Mouse (Mus musculus): ENCODE results near the gene Zfp106. TPM values are rescaled to one million over a fixed set of nuclear protein-coding genes. Genes with fewer than 3 reads are reported as not detected.

Gene Zfp106
- polyA plus RNA-seq, 1 experiment from 2014 or later: 50.8 TPM

DNA sequence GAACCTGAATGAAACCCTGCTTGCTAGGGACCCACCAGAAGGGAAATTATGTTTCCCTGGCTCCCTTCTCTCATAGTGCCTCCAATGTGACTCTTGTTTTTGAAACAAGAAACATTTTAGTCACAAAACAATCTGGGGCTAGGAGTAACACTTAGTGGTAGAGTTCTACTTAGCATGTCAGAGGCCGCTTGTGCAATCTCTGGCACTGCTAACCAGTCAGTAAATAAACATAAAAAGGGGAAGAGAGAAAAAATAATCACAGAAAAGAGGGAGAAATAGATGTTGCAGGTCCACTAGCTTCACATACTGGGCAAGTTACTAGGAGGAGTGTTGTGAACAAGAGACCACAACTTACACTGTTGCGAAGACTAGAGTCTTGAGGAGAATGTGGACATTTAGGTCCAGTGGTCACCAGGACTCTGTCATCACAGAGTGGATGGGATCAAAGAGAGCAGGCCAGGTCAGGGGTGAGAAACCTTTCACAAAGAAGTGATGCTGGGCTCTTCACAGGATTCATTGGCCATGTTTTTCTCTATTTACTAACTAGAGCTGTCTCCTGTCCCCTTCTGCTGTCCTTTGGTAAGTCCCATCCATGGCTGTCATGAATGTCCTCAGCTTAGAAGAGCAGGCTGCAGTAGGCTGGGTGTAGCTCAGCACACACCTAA lies 98.8 kb downstream of the Zfp106 start:
- ATAC-seq (replicated peaks): no peak
- WGBS: 90% methylated on average over 2 of the region's 2 CpGs
- H3K4me2 ChIP-seq (replicated peaks): no peak overlapping the region

DNA sequence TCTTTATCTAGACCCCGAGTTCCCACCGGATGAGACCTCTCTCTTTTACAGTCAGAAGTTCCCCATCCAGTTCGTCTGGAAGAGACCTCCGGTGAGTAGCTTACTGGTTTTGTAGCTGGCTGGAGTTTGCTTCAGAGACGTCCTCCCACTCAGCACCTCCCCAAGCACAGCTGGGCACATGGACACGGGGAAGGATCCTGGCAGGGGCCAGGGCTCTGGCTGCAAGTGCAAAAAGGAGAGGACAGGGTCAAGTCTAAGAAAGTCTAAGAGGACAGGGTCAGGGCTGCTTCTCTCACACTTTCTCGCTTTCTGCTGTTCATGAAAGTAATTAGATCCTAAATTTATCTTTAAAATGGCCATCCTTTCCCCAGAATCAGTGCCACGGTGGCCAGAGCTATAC lies 99.6 kb downstream of the Zfp106 start:
- 75% methylated on average over 8 of the region's 8 CpGs for WGBS
- Histone ChIP-seq H3K9me3 (no peaks in the 10 kb centered on the region), H3K36me3 (no peaks in the 10 kb centered on the region), H3K4me3 (no peak overlapping the region), H3K4me2 (replicated peaks) (no peak overlapping the region), H3K27me3 (no peaks in the 10 kb centered on the region), H3K27ac (replicated peaks) (no peak overlapping the region), H3K9ac (replicated peaks) (no peak overlapping the region), H3K4me1 (no peaks in the 10 kb centered on the region)
- no peak for ATAC-seq (replicated peaks)

More for the DNA sequence above, 98.8 kb downstream of the Zfp106 start:
- no peak overlapping the region for H3K4me3 ChIP-seq
- H3K27me3 ChIP-seq: no peaks in the 10 kb centered on the region
- H3K9ac ChIP-seq (replicated peaks): no peak overlapping the region
- no peaks in the 10 kb centered on the region for H3K9me3 ChIP-seq
- no peak overlapping the region for H3K27ac ChIP-seq (replicated peaks)
- H3K4me1 ChIP-seq: no peaks in the 10 kb centered on the region
- H3K36me3 ChIP-seq: no peaks in the 10 kb centered on the region

DNA sequence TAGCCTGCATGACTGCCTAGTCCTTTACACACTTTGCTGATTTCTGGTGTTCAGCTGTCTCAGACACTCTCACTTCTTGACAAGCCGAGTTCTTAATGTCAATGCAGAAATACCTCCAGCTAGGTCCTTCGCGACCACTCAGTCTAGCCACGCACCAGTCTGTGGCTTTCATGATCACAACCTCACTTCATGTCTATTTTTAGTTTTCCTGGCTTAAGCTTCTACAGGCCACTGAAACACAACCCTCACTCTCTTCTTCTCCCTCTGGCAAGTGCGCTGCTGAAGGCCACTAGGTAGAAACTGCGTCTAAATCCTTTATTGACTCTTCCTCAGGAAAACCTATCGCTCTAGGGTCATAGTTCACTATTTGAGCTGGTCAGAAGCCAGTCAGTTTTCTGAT lies 100.3 kb downstream of the Zfp106 start:
- Histone ChIP-seq H3K4me3 (no peak overlapping the region), H3K36me3 (no peaks in the 10 kb centered on the region), H3K4me1 (no peaks in the 10 kb centered on the region), H3K27me3 (no peaks in the 10 kb centered on the region), H3K27ac (replicated peaks) (no peak overlapping the region), H3K9ac (replicated peaks) (no peak overlapping the region), H3K9me3 (no peaks in the 10 kb centered on the region), H3K4me2 (replicated peaks) (no peak overlapping the region)
- ATAC-seq (replicated peaks): no peak
- WGBS: 91% methylated on average over 7 of the region's 7 CpGs

DNA sequence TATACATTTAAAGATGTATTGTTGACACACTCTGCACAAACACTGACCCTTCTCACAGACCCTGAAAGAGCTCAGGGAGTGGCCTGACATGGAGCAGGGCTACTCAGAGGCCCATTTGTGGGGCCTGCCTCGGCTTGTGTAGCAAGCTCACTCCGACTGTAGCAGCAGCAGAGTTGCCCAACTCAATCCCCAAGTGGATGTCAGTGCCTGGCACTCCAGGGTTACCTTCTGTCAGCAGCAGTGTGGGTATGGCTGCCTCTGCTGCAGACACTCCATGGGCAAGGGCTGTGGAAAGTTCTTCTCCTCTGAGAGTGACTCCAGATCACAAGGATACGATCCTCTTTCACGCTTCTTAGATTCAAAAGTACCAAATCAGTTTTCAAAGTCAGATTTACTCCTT lies 103.4 kb downstream of the Zfp106 start:
- Histone ChIP-seq H3K36me3 (no peaks in the 10 kb centered on the region), H3K27ac (replicated peaks) (no peak overlapping the region), H3K9me3 (no peaks in the 10 kb centered on the region), H3K27me3 (no peaks in the 10 kb centered on the region), H3K4me2 (replicated peaks) (no peak overlapping the region), H3K4me1 (no peaks in the 10 kb centered on the region), H3K4me3 (no peak overlapping the region), H3K9ac (replicated peaks) (no peak overlapping the region)
- ATAC-seq (replicated peaks): no peak
- WGBS: 87% methylated on average over 4 of the region's 4 CpGs

Other genes with a start within 250 kb of the Zfp106 start
- gene Pla2g4f, start 249.7 kb downstream of the Zfp106 start, polyA plus RNA-seq (2015; fragmentation: Nextera tagmentation; extraction: Ambion mirVana): not detected in 2 replicates
- gene Vps39, start 210.7 kb downstream of the Zfp106 start, polyA plus RNA-seq (2015; fragmentation: Nextera tagmentation; extraction: Ambion mirVana): 50.0 and 50.9 TPM in 2 replicates
- gene Ganc, start 159.9 kb downstream of the Zfp106 start, polyA plus RNA-seq (2015; fragmentation: Nextera tagmentation; extraction: Ambion mirVana): 7.8 and 10.2 TPM in 2 replicates
- gene Tmem87a, start 159.7 kb downstream of the Zfp106 start, polyA plus RNA-seq (2015; fragmentation: Nextera tagmentation; extraction: Ambion mirVana): 6.7 and 7.3 TPM in 2 replicates
- 1.1 and 1.4 TPM in 2 replicates for gene Capn3, start 107.8 kb downstream of the Zfp106 start, polyA plus RNA-seq (2015; fragmentation: Nextera tagmentation; extraction: Ambion mirVana)
- 17.3 and 19.6 TPM in 2 replicates for gene Snap23, start 3.8 kb upstream of the Zfp106 start, polyA plus RNA-seq (2015; fragmentation: Nextera tagmentation; extraction: Ambion mirVana)
- gene Haus2, start 45.5 kb upstream of the Zfp106 start, polyA plus RNA-seq (2015; fragmentation: Nextera tagmentation; extraction: Ambion mirVana): 29.5 and 30.5 TPM in 2 replicates
- 37.6 and 38.7 TPM in 2 replicates for gene Lrrc57, start 45.7 kb upstream of the Zfp106 start, polyA plus RNA-seq (2015; fragmentation: Nextera tagmentation; extraction: Ambion mirVana)
- 4.0 and 4.1 TPM in 2 replicates for gene Stard9, start 65.3 kb upstream of the Zfp106 start, polyA plus RNA-seq (2015; fragmentation: Nextera tagmentation; extraction: Ambion mirVana)

All from forebrain, embryonic 15.5 days (tissue).